9 mouse cellular contexts compared by ENCODE assay signal in genomic region chr4:63752687-63753523, GRCm38 (mm10). TPM values are rescaled to one million over a fixed set of nuclear protein-coding genes. Genes with fewer than 3 reads are reported as not detected.
DNase-seq lines count a peak whose midpoint lies in the region; ATAC-seq and TF ChIP-seq lines count a peak whose summit lies in the region.
"Had no signal": no experiment of that assay in that cellular context is flagged by ENCODE, and none has a peak within 500 bp of the region (broad histone marks: within the 10 kb centered on the region; RNA-seq: fewer than 3 reads in every experiment).

No protein-coding gene starts in this region.

- H3K79me2 ChIP-seq in liver, adult 2 months (ENCODE audit: control insufficient read depth, insufficient read depth, low read length): no peaks in the 10 kb centered on the region

- H3K4me2 ChIP-seq in hindbrain, embryonic 13.5 days: no peak overlapping the region
- no peak overlapping the region for H3K4me2 ChIP-seq in midbrain, embryonic 16.5 days (ENCODE audit: low read length)
- H3K4me2 ChIP-seq: neural tube, embryonic 12.5 days had no signal

- no peaks in the 10 kb centered on the region for H3K27me3 ChIP-seq in hindbrain, embryonic 10.5 days (ENCODE audit: insufficient read depth, poor library complexity, severe bottlenecking)
- no peaks in the 10 kb centered on the region for H3K27me3 ChIP-seq in hindbrain, embryonic 13.5 days
- no peaks in the 10 kb centered on the region for H3K27me3 ChIP-seq in liver, adult 2 months (ENCODE audit: control insufficient read depth, insufficient read depth, low read length)
- no peaks in the 10 kb centered on the region; the same call in 1 of the 2 replicates for H3K27me3 ChIP-seq in midbrain, embryonic 16.5 days (ENCODE audit: control insufficient read depth, insufficient read depth, low read depth, low read length)
- H3K27me3 ChIP-seq: neural tube, embryonic 12.5 days had no signal

- H3K27ac ChIP-seq in hindbrain, embryonic 10.5 days: no peak overlapping the region
- no peak overlapping the region for H3K27ac ChIP-seq in hindbrain, embryonic 13.5 days
- no peak overlapping the region for H3K27ac ChIP-seq in liver, adult 2 months (replicated peaks; ENCODE audit: insufficient read depth, low read depth, low read length)
- H3K27ac ChIP-seq in midbrain, embryonic 16.5 days (ENCODE audit: low read length): no peak overlapping the region
- H3K27ac ChIP-seq: neural tube, embryonic 12.5 days had no signal

- no peaks in the 10 kb centered on the region for H3K9me3 ChIP-seq in hindbrain, embryonic 10.5 days
- H3K9me3 ChIP-seq in hindbrain, embryonic 13.5 days: no peaks in the 10 kb centered on the region
- no peaks in the 10 kb centered on the region for H3K9me3 ChIP-seq in midbrain, embryonic 16.5 days (replicated peaks; ENCODE audit: control insufficient read depth, low read length, poor library complexity, severe bottlenecking)
- H3K9me3 ChIP-seq: neural tube, embryonic 12.5 days had no signal

- peak; percentile 44 for TF ChIP-seq CTCF in liver, adult 2 months (IDR thresholded peaks at IDR 0.05; ENCODE audit: low read depth, low read length)

- 62% methylated on average over 16 of the region's 16 CpGs for WGBS in hindbrain, embryonic 10.5 days
- 62% methylated on average over 16 of the region's 16 CpGs for WGBS in hindbrain, embryonic 13.5 days
- 62% methylated on average over 16 of the region's 16 CpGs for WGBS in liver, adult 2 months
- WGBS in midbrain, embryonic 16.5 days: 69% methylated on average over 16 of the region's 16 CpGs

- no peak for TF ChIP-seq POLR2A in liver, adult 2 months (IDR thresholded peaks at IDR 0.05; ENCODE audit: extremely low read depth, insufficient read depth, low read length)

- DNase-seq in hindbrain, embryonic 10.5 days (ENCODE audit: low spot score): peak; percentile 31
- DNase-seq in adipocyte (ENCODE audit: low spot score): peak; percentile 62
- DNase-seq in kidney, adult 18-20 months: peak; percentile 60
- peak; percentile 28 for DNase-seq in liver, adult 2 months (ENCODE audit: extremely low read depth, low read depth, low spot score)
- DNase-seq in right cerebral cortex, postnatal 14 days: peak; percentile 55

- no peak overlapping the region for H3K9ac ChIP-seq in hindbrain, embryonic 13.5 days
- no peak overlapping the region for H3K9ac ChIP-seq in liver, adult 2 months (ENCODE audit: low read depth, low read length)
- no peak overlapping the region for H3K9ac ChIP-seq in midbrain, embryonic 16.5 days (ENCODE audit: low read depth, low read length)
- H3K9ac ChIP-seq: neural tube, embryonic 12.5 days had no signal

- H3K4me3 ChIP-seq in hindbrain, embryonic 10.5 days: no peak overlapping the region
- no peak overlapping the region for H3K4me3 ChIP-seq in hindbrain, embryonic 13.5 days
- no peak overlapping the region for H3K4me3 ChIP-seq in liver, adult 2 months (ENCODE audit: insufficient read depth, low read depth, low read length)
- no peak overlapping the region for H3K4me3 ChIP-seq in midbrain, embryonic 16.5 days (ENCODE audit: low read depth, low read length)
- H3K4me3 ChIP-seq: neural tube, embryonic 12.5 days had no signal

- H3K36me3 ChIP-seq in hindbrain, embryonic 10.5 days: no peaks in the 10 kb centered on the region
- H3K36me3 ChIP-seq in hindbrain, embryonic 13.5 days: no peaks in the 10 kb centered on the region
- no peaks in the 10 kb centered on the region for H3K36me3 ChIP-seq in liver, adult 2 months (ENCODE audit: control insufficient read depth, insufficient read depth, low read length)
- H3K36me3 ChIP-seq in midbrain, embryonic 16.5 days (ENCODE audit: control insufficient read depth, insufficient read depth, low read length): no peaks in the 10 kb centered on the region
- H3K36me3 ChIP-seq: neural tube, embryonic 12.5 days had no signal

- no peak for ATAC-seq in hindbrain, embryonic 13.5 days (ENCODE audit: low FRiP score)
- ATAC-seq in frontal cortex, adult (ENCODE audit: low TSS enrichment): peak; percentile 90
- no peak for ATAC-seq in midbrain, embryonic 16.5 days

- H3K4me1 ChIP-seq in hindbrain, embryonic 10.5 days (replicated peaks): peaks cover 19% of the 10 kb centered on the region; the same call in 1 of the 2 replicates
- 0 out of 2 replicates have a peak, but pooled peaks cover 4% of the 10 kb centered on the region for H3K4me1 ChIP-seq in hindbrain, embryonic 13.5 days (replicated peaks)
- no peaks in the 10 kb centered on the region for H3K4me1 ChIP-seq in liver, adult 2 months (ENCODE audit: control insufficient read depth, insufficient read depth, low read length)
- H3K4me1 ChIP-seq in midbrain, embryonic 16.5 days (ENCODE audit: control insufficient read depth, insufficient read depth, low read length): no peaks in the 10 kb centered on the region
- H3K4me1 ChIP-seq: neural tube, embryonic 12.5 days had no signal

RNA-seq across cellular contexts. Expression of gene Tnfsf15, which starts 8.0 kb away (rescaled TPM):
- polyA plus RNA-seq in hindbrain, embryonic 10.5 days (2016; fragmentation: Nextera tagmentation; extraction: Ambion mirVana): not detected in 2 replicates
- not detected in 2 replicates for polyA plus RNA-seq in hindbrain, embryonic 13.5 days (2015; fragmentation: Nextera tagmentation; extraction: Ambion mirVana)
- 0.28 and 0.40 TPM in 2 replicates for total RNA-seq in liver, adult 2 months (2014; rRNA removed)
- polyA plus RNA-seq in liver, adult 2 months (2012; rRNA removed): not detected in 2 replicates
- polyA plus RNA-seq in midbrain, embryonic 16.5 days (2015; fragmentation: Nextera tagmentation; extraction: Ambion mirVana): not detected in 2 replicates
